Mouse (Mus musculus) kidney, embryonic 14.5 days (tissue): ENCODE results near the gene Zcchc3. TPM values are rescaled to one million over a fixed set of nuclear protein-coding genes. Genes with fewer than 3 reads are reported as not detected.

Experiments used
- polyA plus RNA-seq: library from polyadenylated mRNA; unstranded; fragments of >200 nt; fragmentation: Nextera tagmentation; extraction: Ambion mirVana; gene quantifications from 2 replicates; pipeline ENCODE4 v1.2.1, GENCODE M21; 2014

Gene Zcchc3
- polyA plus RNA-seq, 1 experiment from 2014 or later, result 51.1 TPM

Other genes with a start within 250 kb of the Zcchc3 start
- 136 and 149 TPM in 2 replicates for gene Csnk2a1, start 188.2 kb downstream of the Zcchc3 start, polyA plus RNA-seq
- 19.4 and 37.4 TPM in 2 replicates for gene Tbc1d20, start 121.2 kb downstream of the Zcchc3 start, polyA plus RNA-seq
- gene Rbck1, start 82.4 kb downstream of the Zcchc3 start, polyA plus RNA-seq, result 59.1 and 87.1 TPM in 2 replicates
- 0.57 and 0.61 TPM in 2 replicates for gene Trib3, start 71.0 kb downstream of the Zcchc3 start, polyA plus RNA-seq
- gene Nrsn2, start 38.4 kb downstream of the Zcchc3 start, polyA plus RNA-seq, result 1.7 and 2.4 TPM in 2 replicates
- gene Sox12, start 17.0 kb downstream of the Zcchc3 start, polyA plus RNA-seq, result 22.3 and 25.3 TPM in 2 replicates
- gene 6820408C15Rik, start 560 bp upstream of the Zcchc3 start, polyA plus RNA-seq, result 0.37 TPM in 2 replicates
- not detected in 2 replicates for gene Defb23, start 49.6 kb upstream of the Zcchc3 start, polyA plus RNA-seq
- gene Defb20, start 62.0 kb upstream of the Zcchc3 start, polyA plus RNA-seq, result not detected in 2 replicates
- not detected in 2 replicates for gene Defb22, start 75.1 kb upstream of the Zcchc3 start, polyA plus RNA-seq
- gene Defb26, start 96.7 kb upstream of the Zcchc3 start, polyA plus RNA-seq, result not detected in 2 replicates
- 0.80 TPM in 1 of 2 replicates, not detected in the other for gene Defb28, start 103.2 kb upstream of the Zcchc3 start, polyA plus RNA-seq
- 0.66 TPM in 1 of 2 replicates, not detected in the other for gene Defb29, start 125.1 kb upstream of the Zcchc3 start, polyA plus RNA-seq
- gene Gm17416, start 154.3 kb upstream of the Zcchc3 start, polyA plus RNA-seq, result not detected in 2 replicates
- not detected in 2 replicates for gene Defb21, start 157.7 kb upstream of the Zcchc3 start, polyA plus RNA-seq
- gene Defb19, start 165.3 kb upstream of the Zcchc3 start, polyA plus RNA-seq, result not detected in 2 replicates
- gene Defb45, start 184.4 kb upstream of the Zcchc3 start, polyA plus RNA-seq, result not detected in 2 replicates
- 1.1 TPM in 2 replicates for gene Defb36, start 189.3 kb upstream of the Zcchc3 start, polyA plus RNA-seq
- 28.2 and 37.2 TPM in 2 replicates for gene Defb25, start 208.0 kb upstream of the Zcchc3 start, polyA plus RNA-seq
- 46.9 and 61.8 TPM in 2 replicates for gene Rem1, start 211.9 kb upstream of the Zcchc3 start, polyA plus RNA-seq